In genomic region chr13:116443165-116443955, GRCm38 (mm10) we compare ENCODE assay signal across 7 mouse cellular contexts.
DNase-seq lines count a peak whose midpoint lies in the region; ATAC-seq and TF ChIP-seq lines count a peak whose summit lies in the region.

No protein-coding gene starts in this region.

- H3K27me3 ChIP-seq in heart, embryonic 15.5 days: no peaks in the 10 kb centered on the region
- no peaks in the 10 kb centered on the region for H3K27me3 ChIP-seq in cerebellum, adult 2 months (ENCODE audit: control insufficient read depth, insufficient read depth, low read length)

- peak overlapping the region; percentile 57 for H3K4me2 ChIP-seq in heart, embryonic 15.5 days

- H3K36me3 ChIP-seq in heart, embryonic 15.5 days: no peaks in the 10 kb centered on the region

- intact Hi-C loops in left cerebral cortex, postnatal 4 days (cut with DNase I): no loop called here

- no peak for TF ChIP-seq CTCF in cerebellum, adult 2 months (IDR thresholded peaks at IDR 0.05; ENCODE audit: borderline replicate concordance, insufficient read depth, low read depth, low read length)

- peak; percentile 43; the same call in 1 of the 2 replicates for ATAC-seq in heart, embryonic 15.5 days (replicated peaks; ENCODE audit: insufficient number of reproducible peaks, insufficient read depth, low FRiP score, low read depth)

- no peaks in the 10 kb centered on the region for H3K9me3 ChIP-seq in heart, embryonic 15.5 days (replicated peaks)

- H3K9ac ChIP-seq in heart, embryonic 15.5 days: no peak overlapping the region

- H3K27ac ChIP-seq in heart, embryonic 15.5 days: no peak overlapping the region
- H3K27ac ChIP-seq in cerebellum, adult 2 months (ENCODE audit: insufficient read depth, low read length): no peak overlapping the region

- DNase-seq in left cerebral cortex, postnatal 4 days: peak; percentile 14
- DNase-seq in left cerebral cortex, adult 11 months (ENCODE audit: low spot score): no peak
- peak; percentile 25 for DNase-seq in embryo, embryonic 11 days
- peak; percentile 50 for DNase-seq in lung, postnatal 36 days
- DNase-seq in frontal cortex, adult 2 months (ENCODE audit: extremely low spot score in 1 of 2, low spot score in 1 of 2): no peak
- DNase-seq in cerebellum, adult 2 months: no peak

- WGBS in heart, embryonic 15.5 days: 16% methylated on average over 15 of the region's 15 CpGs
- 17% methylated on average over 15 of the region's 15 CpGs for WGBS in cerebellum, adult 2 months

- H3K4me3 ChIP-seq in heart, embryonic 15.5 days: peak overlapping the region; percentile 23
- H3K4me3 ChIP-seq in cerebellum, adult 2 months (replicated peaks; ENCODE audit: insufficient read depth, low read depth, low read length): no peak overlapping the region

- peaks cover 6% of the 10 kb centered on the region for H3K4me1 ChIP-seq in heart, embryonic 15.5 days (replicated peaks)
- H3K4me1 ChIP-seq in cerebellum, adult 2 months (ENCODE audit: control insufficient read depth, insufficient read depth, low read length): no peaks in the 10 kb centered on the region; the same call in 1 of the 2 replicates

- no peak for TF ChIP-seq POLR2A in cerebellum, adult 2 months (IDR thresholded peaks at IDR 0.05; ENCODE audit: borderline replicate concordance, insufficient read depth, low read length)

Comparison
In these comparisons a context has a peak if more than half of its experiments do, and no peak if none do; other contexts are left out.
1. DNase-seq: peak in left cerebral cortex, postnatal 4 days (single experiment), embryo, embryonic 11 days (single experiment) and lung, postnatal 36 days (single experiment); none in left cerebral cortex, adult 11 months (single experiment), frontal cortex, adult 2 months (0 of 2) and cerebellum, adult 2 months (0 of 2).